Mouse (Mus musculus): ENCODE results near the gene Rab11fip4. TPM values are rescaled to one million over a fixed set of nuclear protein-coding genes. Genes with fewer than 3 reads are reported as not detected.

The Rab11fip4 gene
- polyA plus RNA-seq, 1 experiment = 12.2 TPM

GRCm38 (mm10) chr11:79704318-79705150 lies 113.5 kb downstream of the Rab11fip4 start:
- DNase-seq (ENCODE audit: low read depth in 1 of 2, low spot score in 2 of 2) = peak; percentile 81 to 91
- Histone ChIP-seq H3K27me3 (ENCODE audit: control insufficient read depth, insufficient read depth, low read length) (no peaks in the 10 kb centered on the region), H3K27ac (ENCODE audit: insufficient read depth, low read length) (peak overlapping the region; percentile 94), H3K4me1 (ENCODE audit: control insufficient read depth, insufficient read depth, insufficient read length) (peaks cover 5% of the 10 kb centered on the region), H3K4me3 (ENCODE audit: extremely low read depth, insufficient read depth, insufficient read length) (peak overlapping the region; percentile 93), H3K36me3 (ENCODE audit: control insufficient read depth, insufficient read depth, low read length) (0 out of 2 replicates have a peak, but pooled peaks cover 2% of the 10 kb centered on the region)
- WGBS = 2% methylated on average over 59 of the region's 61 CpGs
- TF ChIP-seq POLR2A (IDR thresholded peaks at IDR 0.05; ENCODE audit: low read depth, low read length) (peak; percentile 55; the same call in 1 of the 2 replicates), CTCF (IDR thresholded peaks at IDR 0.05; ENCODE audit: extremely low read depth, insufficient read depth, insufficient read length, insufficient replicate concordance) (no peak)

DNA sequence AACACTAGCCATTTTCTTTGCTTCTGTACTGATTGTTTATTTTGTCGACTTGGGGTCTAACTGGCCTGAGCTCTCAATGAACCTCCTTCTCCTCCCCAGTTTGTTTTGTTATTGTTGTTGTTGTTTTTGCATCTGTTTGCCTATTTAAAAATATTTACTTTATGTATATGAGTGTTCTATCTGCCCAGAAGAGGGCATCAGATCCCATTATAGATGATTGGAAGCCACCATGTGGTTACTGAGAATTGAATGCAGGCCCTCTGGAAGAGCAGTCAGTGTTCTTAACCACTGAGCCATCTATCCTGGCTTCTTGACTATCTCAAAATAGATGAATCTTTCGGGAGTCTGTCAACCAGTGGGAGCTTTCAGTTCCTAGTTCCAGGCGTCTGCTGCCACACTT lies 116.1 kb downstream of the Rab11fip4 start:
- WGBS = 63% methylated on average over 3 of the region's 3 CpGs
- peaks cover 11% of the 10 kb centered on the region for H3K27me3 ChIP-seq (ENCODE audit: control insufficient read depth, insufficient read depth, low read length)
- TF ChIP-seq POLR2A (IDR thresholded peaks at IDR 0.05; ENCODE audit: low read depth, low read length) (no peak), CTCF (IDR thresholded peaks at IDR 0.05; ENCODE audit: extremely low read depth, insufficient read depth, insufficient read length, insufficient replicate concordance) (no peak)
- no peak for DNase-seq (ENCODE audit: low read depth in 1 of 2, low spot score in 2 of 2)
- H3K4me1 ChIP-seq (ENCODE audit: control insufficient read depth, insufficient read depth, insufficient read length) = peaks cover 9% of the 10 kb centered on the region
- no peak overlapping the region for H3K4me3 ChIP-seq (ENCODE audit: extremely low read depth, insufficient read depth, insufficient read length)
- no peak overlapping the region for H3K27ac ChIP-seq (ENCODE audit: insufficient read depth, low read length)
- H3K36me3 ChIP-seq (ENCODE audit: control insufficient read depth, insufficient read depth, low read length) = no peaks in the 10 kb centered on the region

- peaks cover 4% of the 10 kb centered on the region; the same call in 1 of the 2 replicates for H3K4me1 ChIP-seq (ENCODE audit: control insufficient read depth, insufficient read depth, insufficient read length)
- H3K36me3 ChIP-seq (ENCODE audit: control insufficient read depth, insufficient read depth, low read length) = no peaks in the 10 kb centered on the region
- peak; percentile 11 to 76 for DNase-seq (ENCODE audit: low read depth in 1 of 2, low spot score in 2 of 2)
- WGBS = under 1% methylated on average over 106 of the region's 106 CpGs
- H3K27ac ChIP-seq (ENCODE audit: insufficient read depth, low read length) = peak overlapping the region; percentile 39
- TF ChIP-seq POLR2A (IDR thresholded peaks at IDR 0.05; ENCODE audit: low read depth, low read length) = no peak
- peak; percentile 59; the same call in 1 of the 2 replicates for TF ChIP-seq CTCF (IDR thresholded peaks at IDR 0.05; ENCODE audit: extremely low read depth, insufficient read depth, insufficient read length, insufficient replicate concordance)
- peaks cover 17% of the 10 kb centered on the region for H3K27me3 ChIP-seq (ENCODE audit: control insufficient read depth, insufficient read depth, low read length)
- H3K4me3 ChIP-seq (ENCODE audit: extremely low read depth, insufficient read depth, insufficient read length) = peak overlapping the region; percentile 65
Observed at GRCm38 (mm10) chr11:79710868-79711765, 120.1 kb downstream of the Rab11fip4 start.

- H3K27ac ChIP-seq (ENCODE audit: insufficient read depth, low read length) = no peak overlapping the region
- TF ChIP-seq CTCF (IDR thresholded peaks at IDR 0.05; ENCODE audit: extremely low read depth, insufficient read depth, insufficient read length, insufficient replicate concordance) (no peak), POLR2A (IDR thresholded peaks at IDR 0.05; ENCODE audit: low read depth, low read length) (no peak)
- peak overlapping the region; percentile 65 for H3K4me3 ChIP-seq (ENCODE audit: extremely low read depth, insufficient read depth, insufficient read length)
- H3K4me1 ChIP-seq (ENCODE audit: control insufficient read depth, insufficient read depth, insufficient read length) = peaks cover 4% of the 10 kb centered on the region; the same call in 1 of the 2 replicates
- DNase-seq (ENCODE audit: low read depth in 1 of 2, low spot score in 2 of 2) = no peak
- H3K36me3 ChIP-seq (ENCODE audit: control insufficient read depth, insufficient read depth, low read length) = no peaks in the 10 kb centered on the region
- H3K27me3 ChIP-seq (ENCODE audit: control insufficient read depth, insufficient read depth, low read length) = peaks cover 17% of the 10 kb centered on the region
- 3% methylated on average over 46 of the region's 46 CpGs for WGBS
Observed at GRCm38 (mm10) chr11:79711766-79712369, 120.9 kb downstream of the Rab11fip4 start.

DNA sequence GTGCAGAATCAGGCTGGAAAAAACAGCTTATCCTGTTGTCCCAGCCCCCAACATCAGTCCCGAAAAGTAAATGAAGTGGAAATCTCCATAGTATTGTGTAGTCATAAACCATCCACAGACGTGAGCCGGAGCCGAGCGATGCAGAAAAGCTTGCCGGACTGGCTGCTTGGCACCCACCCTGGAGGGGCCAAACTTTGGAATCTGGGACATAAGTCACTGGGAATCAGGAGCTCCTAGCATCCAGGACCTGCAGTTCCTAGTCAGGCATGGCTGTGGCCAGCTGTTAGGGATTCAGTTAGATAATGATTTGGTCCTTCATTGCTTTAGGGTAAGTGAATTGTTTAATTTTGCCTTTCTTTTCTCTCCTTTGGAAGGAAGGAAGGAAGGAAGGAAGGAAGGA lies 122.2 kb downstream of the Rab11fip4 start:
- H3K36me3 ChIP-seq (ENCODE audit: control insufficient read depth, insufficient read depth, low read length) = no peaks in the 10 kb centered on the region
- H3K4me3 ChIP-seq (ENCODE audit: extremely low read depth, insufficient read depth, insufficient read length) = no peak overlapping the region
- no peak for TF ChIP-seq CTCF (IDR thresholded peaks at IDR 0.05; ENCODE audit: extremely low read depth, insufficient read depth, insufficient read length, insufficient replicate concordance)
- TF ChIP-seq POLR2A (IDR thresholded peaks at IDR 0.05; ENCODE audit: low read depth, low read length) = no peak
- no peak overlapping the region for H3K27ac ChIP-seq (ENCODE audit: insufficient read depth, low read length)
- DNase-seq (ENCODE audit: low read depth in 1 of 2, low spot score in 2 of 2) = no peak
- WGBS = 89% methylated on average over 6 of the region's 6 CpGs
- H3K4me1 ChIP-seq (ENCODE audit: control insufficient read depth, insufficient read depth, insufficient read length) = peaks cover 4% of the 10 kb centered on the region; the same call in 1 of the 2 replicates
- H3K27me3 ChIP-seq (ENCODE audit: control insufficient read depth, insufficient read depth, low read length) = peaks cover 17% of the 10 kb centered on the region

DNA sequence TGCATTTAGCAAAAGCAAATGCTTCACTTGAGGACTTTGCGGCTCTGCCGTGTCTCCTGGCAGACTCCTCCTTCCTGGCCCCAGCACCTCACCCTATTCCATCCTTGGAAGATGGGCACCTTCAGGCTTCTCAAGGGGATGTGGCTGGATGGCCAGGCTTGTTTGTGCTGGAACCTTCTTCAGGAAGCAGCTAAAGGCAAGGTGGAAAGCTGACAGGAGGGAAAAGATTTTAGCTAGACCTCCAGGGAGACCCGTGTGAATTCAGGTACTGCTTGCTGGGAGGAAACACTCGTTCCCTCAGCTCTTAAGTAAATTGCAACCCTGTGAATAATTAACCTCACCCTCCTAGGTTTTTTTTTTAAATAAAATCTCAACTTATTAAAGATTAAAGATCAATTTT lies 122.7 kb downstream of the Rab11fip4 start:
- no peaks in the 10 kb centered on the region for H3K36me3 ChIP-seq (ENCODE audit: control insufficient read depth, insufficient read depth, low read length)
- TF ChIP-seq CTCF (IDR thresholded peaks at IDR 0.05; ENCODE audit: extremely low read depth, insufficient read depth, insufficient read length, insufficient replicate concordance) (no peak), POLR2A (IDR thresholded peaks at IDR 0.05; ENCODE audit: low read depth, low read length) (no peak)
- no peak overlapping the region for H3K4me3 ChIP-seq (ENCODE audit: extremely low read depth, insufficient read depth, insufficient read length)
- H3K27me3 ChIP-seq (ENCODE audit: control insufficient read depth, insufficient read depth, low read length) = peaks cover 17% of the 10 kb centered on the region
- 73% methylated on average over 4 of the region's 4 CpGs for WGBS
- no peak overlapping the region for H3K27ac ChIP-seq (ENCODE audit: insufficient read depth, low read length)
- H3K4me1 ChIP-seq (ENCODE audit: control insufficient read depth, insufficient read depth, insufficient read length) = peaks cover 4% of the 10 kb centered on the region; the same call in 1 of the 2 replicates
- no peak for DNase-seq (ENCODE audit: low read depth in 1 of 2, low spot score in 2 of 2)
